Mouse (Mus musculus) cortical plate, adult 2 months (tissue): ENCODE measurements around the gene Hecw2.

Source experiments
- CTCF ChIP-seq: fragments of 200-500 bp; IDR thresholded peaks from 2 replicates; pipeline ENCODE4 v1.5.1; 2011; ENCODE audit warnings: mild to moderate bottlenecking, control low read depth, low read length; ENCODE audit not compliant: insufficient read depth; ENCODE audit errors: extremely low read depth
- POLR2A ChIP-seq: fragments of 200-500 bp; IDR thresholded peaks from 2 replicates; pipeline ENCODE4 v1.6.1; 2011; ENCODE audit warnings: mild to moderate bottlenecking, low read length, control low read depth; ENCODE audit not compliant: insufficient read depth; ENCODE audit errors: extremely low read depth

DNA sequence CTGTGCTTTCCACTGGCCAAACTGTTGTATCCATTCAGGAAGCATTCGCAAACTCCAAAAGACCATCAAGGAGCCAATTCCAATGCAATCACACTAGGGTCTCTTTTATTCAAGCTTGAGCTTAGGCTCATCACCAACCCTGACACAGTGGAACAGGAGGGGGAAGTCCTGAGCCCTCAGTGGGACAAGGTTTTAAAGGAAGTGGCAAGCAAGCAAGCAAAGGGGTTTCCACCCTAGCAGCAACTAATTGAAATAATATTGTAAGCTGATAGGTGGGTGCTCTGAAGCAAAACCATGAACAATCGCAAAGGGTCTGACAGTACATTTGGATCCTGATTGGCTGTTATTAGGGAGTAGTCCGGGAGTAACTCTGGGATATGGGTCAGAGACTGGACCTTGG lies 25.3 kb upstream of the Hecw2 start:
- no peak for TF ChIP-seq CTCF
- TF ChIP-seq POLR2A: no peak
